Mouse (Mus musculus): ENCODE data around the gene Masp1. TPM values are rescaled to one million over a fixed set of nuclear protein-coding genes. Genes with fewer than 3 reads are reported as not detected.

The Masp1 gene
- 91.7 TPM for polyA plus RNA-seq (2014; fragmentation: Illumina TruSeq; extraction: RNeasy Lipid Tissue Mini Kit (QIAGEN cat#74804); ENCODE audit: low read depth, low replicate concordance)

GRCm38 (mm10) chr16:23520235-23520871 is at the start of gene Masp1, which contains the start of gene Rtp4:
Gene Masp1, minus strand, starts transcription at chr16:23520815.
Gene Rtp4, plus strand, starts transcription at chr16:23520291.

GRCm38 (mm10) chr16:23428647-23429319 is 91.8 kb downstream of the Masp1 start, which contains the start of gene Rtp1:
Gene Rtp1, plus strand, starts transcription at chr16:23429133.

Other genes starting within 250 kb of the Masp1 start
- not detected for gene Rtp1, start 91.7 kb downstream of the Masp1 start, polyA plus RNA-seq (2014; fragmentation: Illumina TruSeq; extraction: RNeasy Lipid Tissue Mini Kit (QIAGEN cat#74804); ENCODE audit: low read depth, low replicate concordance)
- 42.8 TPM for gene Rtp4, start 524 bp downstream of the Masp1 start, polyA plus RNA-seq (2014; fragmentation: Illumina TruSeq; extraction: RNeasy Lipid Tissue Mini Kit (QIAGEN cat#74804); ENCODE audit: low read depth, low replicate concordance)

Measured in liver, adult 10 weeks (tissue).